Mouse (Mus musculus): ENCODE results near the gene Polr3gl.
A peak's percentile ranks its signal among the peaks of the same experiment; 100 is the strongest.

Gene Polr3gl

DNA sequence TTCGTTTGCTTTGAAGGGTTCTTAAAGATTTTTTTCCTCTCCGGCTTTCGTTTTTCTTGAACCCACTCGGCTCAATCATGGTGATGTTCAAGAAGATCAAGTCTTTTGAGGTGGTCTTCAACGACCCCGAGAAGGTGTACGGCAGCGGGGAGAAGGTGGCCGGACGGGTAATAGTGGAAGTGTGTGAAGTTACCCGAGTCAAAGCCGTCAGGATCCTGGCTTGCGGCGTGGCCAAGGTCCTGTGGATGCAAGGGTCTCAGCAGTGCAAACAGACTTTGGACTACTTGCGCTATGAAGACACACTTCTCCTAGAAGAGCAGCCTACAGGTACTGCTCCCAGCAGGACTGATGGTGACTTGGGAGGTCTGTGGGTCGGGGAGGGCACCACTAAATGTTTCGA lies 35.8 kb downstream of the Polr3gl start:
- peak; percentile 47 for DNase-seq (ENCODE audit: extremely low spot score, low spot score)

DNA sequence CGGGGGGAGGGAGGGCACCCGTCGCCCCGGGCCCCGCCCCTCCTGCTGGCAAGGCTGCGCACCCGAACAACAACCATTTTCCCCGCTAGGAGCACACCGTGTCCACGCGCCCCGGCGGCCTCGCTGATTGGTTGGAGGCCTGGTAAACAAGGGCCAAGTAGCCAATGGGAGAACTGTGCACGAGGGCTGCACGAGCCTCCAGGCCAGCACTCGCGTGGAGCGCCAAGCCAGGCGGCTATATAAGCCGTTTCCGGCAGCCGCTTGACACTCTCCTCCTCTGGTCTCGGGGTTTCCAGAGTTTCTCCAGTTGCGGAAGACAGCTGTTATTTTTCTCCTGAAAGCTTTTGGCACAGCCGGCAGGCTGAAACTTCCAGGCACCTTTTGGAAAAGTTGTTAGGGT lies 36.3 kb downstream of the Polr3gl start, which contains the start of gene Txnip:
TSS of gene Txnip (plus strand) at position 264 of the 400 bp plus-strand sequence.
- peak; percentile 100 for DNase-seq (ENCODE audit: extremely low spot score, low spot score)

DNA sequence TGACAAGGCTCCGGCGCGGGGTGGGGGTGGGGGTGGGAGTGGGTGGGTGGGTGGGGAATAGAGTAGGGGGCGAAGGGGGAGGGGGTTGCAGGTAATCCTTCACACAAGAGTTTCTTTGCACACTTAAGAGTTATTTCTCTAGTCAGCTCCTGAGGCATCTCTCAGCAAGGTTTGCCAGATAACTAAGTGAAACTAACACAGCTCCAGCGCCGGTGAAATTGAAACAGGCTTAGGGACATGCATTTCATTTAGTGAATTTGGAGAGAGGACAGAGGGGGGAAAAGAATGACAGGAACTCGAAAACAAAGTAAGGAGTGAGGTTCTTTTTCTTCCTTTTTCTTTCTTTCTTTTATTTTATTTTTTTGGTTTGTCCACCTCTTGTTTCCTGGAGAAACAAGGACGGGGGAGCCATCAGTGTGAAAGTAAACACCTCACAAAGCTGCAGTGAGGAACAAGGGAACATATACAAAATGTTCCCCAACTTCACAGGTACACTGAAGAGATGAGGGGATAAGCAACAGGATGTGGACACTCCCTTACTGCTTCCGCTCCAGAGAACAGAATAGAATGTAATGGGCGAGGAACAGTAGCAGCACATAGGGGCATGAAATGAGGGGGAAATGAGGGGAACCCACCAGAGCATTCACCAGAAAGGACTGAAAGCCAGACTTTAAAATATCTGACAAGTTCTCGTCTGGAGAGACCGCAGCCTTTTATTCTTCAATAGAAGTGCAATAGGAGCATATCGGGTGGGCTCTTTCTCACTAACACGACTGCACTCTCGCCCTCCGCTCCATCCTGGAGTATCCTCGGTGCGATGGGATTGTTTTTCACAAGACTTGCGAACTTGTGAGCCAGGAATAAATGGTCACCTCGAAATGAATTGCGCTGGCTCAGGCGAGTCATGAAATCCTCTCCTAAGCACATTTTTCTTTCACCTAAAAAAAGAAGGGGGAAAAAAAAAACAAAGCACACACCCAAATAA lies 37.0 kb downstream of the Polr3gl start:
- DNase-seq (ENCODE audit: extremely low spot score, low spot score), result peak; percentile 48

DNA sequence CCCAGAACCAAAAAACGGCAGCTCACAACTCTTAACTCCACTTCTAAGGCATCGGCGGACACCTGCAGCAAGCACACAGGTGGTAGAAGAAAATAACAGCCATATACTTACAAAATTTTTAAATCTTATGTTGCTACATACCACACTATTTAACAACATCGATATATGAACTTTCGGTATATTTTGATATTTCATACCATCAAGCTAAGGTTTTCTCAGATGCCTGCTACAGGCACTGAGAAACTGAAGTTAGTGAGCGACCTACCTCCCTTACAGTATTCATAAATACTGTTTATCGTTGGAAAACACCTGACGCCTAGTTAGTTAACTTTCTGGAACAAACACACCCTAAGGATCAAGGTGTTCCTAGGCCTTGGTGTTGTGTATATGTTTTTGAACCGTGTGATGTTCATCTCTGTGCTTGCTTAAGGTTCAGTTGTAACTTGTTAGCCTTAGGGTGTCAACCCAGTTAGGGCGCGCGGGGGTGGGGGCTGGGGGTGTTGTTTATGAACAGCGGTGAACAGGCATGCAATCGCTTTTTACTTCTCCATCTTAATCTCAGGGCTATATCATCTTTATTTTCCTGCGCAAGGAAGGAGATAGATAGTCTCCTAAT lies 37.9 kb downstream of the Polr3gl start:
- no peak for DNase-seq (ENCODE audit: extremely low spot score, low spot score)

DNA sequence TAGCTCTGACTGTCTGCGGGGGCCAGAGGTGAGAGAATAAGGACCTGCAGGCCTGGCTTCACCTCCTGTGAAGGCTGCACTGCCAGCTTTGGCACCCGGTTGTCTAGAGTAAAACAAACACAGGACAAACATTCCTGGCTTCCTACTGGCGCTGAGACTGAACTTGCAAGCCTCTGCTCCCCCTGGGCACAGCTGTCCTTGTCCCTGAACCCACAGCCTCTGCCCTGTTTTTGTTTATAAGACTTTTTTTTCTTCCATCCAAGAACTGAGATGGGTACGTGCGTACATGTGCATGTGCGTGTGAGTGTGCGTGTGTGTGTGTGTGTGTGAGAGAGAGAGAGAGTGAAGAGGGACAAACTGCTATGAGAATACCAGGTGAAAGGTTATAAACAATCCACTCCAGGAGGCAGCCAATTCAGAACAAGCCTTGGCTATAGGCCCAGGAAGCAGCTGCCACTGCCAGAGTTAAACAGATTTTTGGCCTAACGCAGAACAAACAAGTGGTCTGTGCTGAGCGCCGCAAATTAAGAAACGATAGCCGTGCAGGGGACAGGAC lies 38.9 kb downstream of the Polr3gl start:
- DNase-seq (ENCODE audit: extremely low spot score, low spot score), result no peak

DNA sequence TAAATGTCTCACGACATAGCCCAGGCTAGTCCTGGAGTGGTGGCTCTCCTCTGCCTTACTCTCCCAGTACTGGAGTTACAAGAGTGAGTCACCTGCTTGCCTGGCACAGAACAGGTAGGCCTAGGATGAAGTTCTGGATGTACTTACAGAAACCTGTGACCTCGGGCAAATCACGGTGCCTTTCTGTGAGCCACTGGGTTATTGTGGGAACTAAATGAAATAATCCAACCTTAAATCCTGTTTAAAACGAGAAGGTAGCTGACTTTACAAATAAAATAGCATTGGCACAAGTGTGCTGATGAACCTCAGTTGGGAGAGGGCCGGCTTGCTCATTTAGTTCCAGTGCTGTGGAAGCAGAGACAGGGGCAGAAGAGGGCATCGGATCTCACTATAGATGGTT lies 39.7 kb downstream of the Polr3gl start:
- no peak for DNase-seq (ENCODE audit: extremely low spot score, low spot score)

DNA sequence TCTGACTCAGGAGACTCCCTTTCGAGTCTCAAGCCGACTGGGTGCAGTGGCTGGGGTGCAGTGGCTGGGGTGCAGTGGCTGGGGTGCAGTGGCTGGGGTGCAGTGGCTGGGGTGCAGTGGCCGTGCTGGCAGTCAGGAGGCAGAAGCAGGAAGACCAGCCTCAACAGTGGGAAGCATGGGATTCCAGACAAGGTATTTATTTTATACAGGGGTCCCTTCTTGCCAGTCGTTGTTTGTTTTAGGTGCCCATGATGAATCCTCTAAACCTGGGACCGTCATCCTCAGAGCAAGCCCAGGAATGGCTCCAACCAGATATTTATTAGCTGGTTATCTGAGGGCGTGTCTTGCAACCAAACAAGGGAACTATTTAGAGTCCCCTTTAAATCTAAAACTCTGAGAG lies 40.4 kb downstream of the Polr3gl start:
- DNase-seq (ENCODE audit: extremely low spot score, low spot score), result no peak

DNA sequence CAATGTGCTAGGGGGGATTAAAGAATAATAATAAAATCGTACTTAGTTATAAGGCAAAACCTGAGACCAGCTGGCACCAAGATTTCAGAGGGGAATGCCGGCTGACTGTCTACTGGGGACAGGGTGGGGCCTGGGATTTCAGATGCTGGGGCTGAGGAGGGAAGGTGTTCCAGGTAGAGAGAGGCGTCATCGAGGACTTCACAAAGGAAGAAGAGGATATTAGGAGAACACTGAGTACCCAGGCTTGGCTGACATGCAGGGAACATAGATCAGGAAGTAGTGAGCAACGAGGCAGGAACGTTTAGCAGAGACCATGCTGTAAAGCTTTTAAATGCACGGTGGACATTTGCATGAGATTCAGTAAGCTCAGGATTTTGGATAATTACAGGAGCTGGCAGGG lies 42.1 kb downstream of the Polr3gl start:
- DNase-seq (ENCODE audit: extremely low spot score, low spot score), result no peak

DNA sequence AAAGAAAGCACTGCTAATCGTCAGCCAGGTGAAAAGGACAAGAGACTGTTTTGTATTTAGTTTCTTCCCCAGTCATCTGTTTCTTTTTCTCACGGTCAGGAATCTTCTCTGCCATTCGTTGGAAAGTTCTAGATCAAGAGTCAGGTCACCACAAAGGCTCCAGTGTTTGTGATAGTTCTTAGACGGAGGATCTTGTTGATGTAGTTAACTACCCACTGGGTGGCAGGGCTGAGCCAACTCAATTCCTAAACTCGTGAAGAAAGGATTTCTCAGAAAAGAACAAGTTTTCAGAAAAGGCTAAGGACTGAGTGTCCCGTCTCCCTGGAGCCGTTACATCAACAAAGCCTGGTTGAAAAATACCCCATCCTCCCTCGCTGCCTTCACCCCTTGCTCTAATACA lies 42.8 kb downstream of the Polr3gl start:
- DNase-seq (ENCODE audit: extremely low spot score, low spot score), result no peak

DNA sequence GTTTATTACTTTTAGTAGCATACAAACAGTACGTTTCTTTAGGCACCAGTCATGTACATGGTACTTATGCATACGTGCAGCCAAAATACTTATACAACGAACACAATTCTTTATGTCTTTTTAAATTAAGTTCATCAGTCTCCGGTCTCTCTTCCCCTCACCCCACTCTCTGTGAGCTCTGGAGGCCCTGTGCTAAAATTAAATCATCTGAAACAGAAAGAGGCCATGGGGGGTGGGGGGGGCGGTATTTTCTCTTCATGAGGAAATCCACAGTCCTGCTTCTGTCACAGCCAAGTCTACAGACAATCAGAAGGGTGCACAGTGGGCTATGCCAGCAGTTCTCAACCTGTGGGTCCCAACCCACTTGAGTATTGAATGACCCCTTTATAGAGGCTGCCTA lies 44.6 kb downstream of the Polr3gl start:
- DNase-seq (ENCODE audit: extremely low spot score, low spot score), result no peak

DNA sequence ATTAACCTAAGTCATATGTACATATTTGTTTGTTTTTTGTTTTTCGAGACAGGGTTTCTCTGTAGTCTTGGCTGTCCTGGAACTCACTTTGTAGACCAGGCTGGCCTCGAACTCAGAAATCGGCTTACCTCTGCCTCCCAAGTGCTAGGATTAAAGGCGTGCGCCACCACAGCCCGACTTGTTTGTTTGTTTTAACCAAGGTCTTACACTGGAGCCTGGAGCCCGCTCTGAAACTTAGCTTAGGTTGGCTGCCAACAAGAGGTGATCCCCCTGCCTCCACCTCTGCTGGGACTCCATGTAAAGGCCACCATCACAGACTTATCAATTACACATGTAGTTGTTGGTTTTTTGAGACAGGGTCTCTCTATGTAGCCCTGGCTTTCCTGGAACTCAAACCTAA lies 45.2 kb downstream of the Polr3gl start:
- DNase-seq (ENCODE audit: extremely low spot score, low spot score), result no peak

DNA sequence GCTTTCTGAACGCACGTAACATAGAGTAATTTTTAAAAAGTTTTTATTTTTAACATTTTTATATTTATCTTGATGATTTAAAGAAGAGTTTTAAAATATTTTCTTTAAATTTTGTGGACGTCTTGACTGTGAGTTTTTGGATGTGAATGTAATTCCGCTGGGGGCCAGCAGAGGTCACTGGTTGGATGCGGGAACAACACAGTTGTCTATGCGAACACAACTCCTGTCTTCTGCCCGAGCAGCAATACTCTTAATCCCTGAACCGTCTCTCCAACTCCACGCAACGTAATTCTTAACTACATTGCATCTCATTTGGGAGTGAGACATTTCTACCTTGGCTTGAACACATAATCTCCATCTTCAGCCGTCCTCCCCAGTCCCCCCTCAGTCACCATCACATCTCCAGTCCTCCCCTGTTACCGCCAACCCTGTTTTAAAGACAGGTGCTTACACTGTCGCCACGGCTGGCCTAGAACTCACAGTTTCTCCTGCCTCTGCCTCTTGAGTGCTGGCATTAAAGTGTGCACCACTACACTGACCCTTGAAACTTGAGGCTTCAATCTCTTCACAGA lies 46.5 kb downstream of the Polr3gl start:
- peak; percentile 82 for DNase-seq (ENCODE audit: extremely low spot score, low spot score)

DNA sequence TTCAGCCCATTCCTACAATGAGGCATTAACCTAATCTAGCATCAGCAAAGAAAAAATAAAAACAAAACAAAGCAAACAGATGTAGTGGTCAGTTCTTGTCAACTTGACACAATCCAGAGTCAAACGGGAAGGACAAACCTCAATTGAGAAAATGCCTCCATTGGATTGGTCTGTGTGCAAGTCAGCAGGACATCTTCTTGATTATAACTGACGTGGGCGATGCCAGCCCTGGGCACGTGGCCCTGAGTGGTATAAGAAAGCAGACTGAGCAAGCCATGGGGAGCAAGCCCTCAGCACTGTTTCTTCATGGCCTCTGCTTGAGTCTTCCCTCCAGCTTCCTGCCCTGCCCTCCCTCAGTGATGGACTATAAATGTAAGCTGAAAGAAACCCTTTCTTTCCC lies 47.1 kb downstream of the Polr3gl start:
- no peak for DNase-seq (ENCODE audit: extremely low spot score, low spot score)

DNA sequence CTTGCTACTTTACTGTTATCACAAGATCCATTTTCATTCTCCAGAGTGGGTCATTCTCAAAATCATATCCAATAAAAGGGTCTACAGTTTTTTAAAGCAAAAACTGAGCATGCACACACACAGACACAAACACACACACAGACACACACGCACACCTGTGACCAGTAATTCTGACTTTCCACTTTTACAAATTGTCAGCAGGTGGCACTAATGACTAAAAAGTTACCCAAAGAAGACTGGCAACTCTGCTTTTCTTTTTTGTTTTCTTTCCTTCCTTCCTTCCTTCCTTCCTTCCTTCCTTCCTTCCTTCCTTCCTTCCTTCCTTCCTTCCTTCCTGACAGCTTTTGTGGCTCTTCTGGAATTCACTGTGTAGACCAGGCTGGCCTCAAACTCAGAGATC lies 48.4 kb downstream of the Polr3gl start:
- no peak for DNase-seq (ENCODE audit: extremely low spot score, low spot score)

DNA sequence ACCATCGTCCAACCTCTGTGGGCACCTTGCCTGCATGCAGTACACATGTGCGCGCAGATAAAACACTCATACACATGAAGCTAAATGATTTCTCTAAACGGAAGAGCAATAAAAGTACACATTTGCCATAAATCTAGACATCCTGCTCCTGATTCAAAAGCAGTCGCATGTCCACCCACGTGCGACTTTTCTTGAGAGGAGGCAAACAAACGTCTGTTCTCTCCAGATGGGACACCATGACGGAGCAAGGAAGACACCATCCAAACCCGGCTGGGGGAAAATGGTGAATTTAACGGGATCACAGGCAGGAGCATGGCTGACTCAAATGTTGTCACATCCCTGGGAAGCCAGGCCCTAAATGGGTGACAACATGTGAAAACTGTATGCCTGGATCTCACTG lies 50.6 kb downstream of the Polr3gl start:
- no peak for DNase-seq (ENCODE audit: extremely low spot score, low spot score)

DNA sequence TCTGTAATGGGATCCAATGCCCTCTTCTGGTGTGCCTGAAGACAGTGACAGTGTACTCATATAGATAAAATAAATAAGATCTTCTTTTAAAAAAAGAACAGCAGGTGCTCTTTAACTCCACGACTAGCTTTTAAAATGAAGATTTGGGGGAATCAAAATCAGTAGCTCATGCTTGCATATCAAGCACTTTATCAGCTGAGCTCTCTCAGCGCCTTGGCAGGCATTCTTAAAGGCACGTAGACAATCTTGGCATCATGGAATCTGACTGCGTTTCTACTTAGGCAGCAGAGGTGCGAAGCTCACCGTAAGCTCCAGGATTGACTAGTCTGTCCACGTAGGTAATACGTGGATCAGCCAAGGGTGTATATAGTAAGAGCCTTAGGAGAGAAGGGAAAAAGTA lies 51.4 kb downstream of the Polr3gl start:
- DNase-seq (ENCODE audit: extremely low spot score, low spot score), result no peak

DNA sequence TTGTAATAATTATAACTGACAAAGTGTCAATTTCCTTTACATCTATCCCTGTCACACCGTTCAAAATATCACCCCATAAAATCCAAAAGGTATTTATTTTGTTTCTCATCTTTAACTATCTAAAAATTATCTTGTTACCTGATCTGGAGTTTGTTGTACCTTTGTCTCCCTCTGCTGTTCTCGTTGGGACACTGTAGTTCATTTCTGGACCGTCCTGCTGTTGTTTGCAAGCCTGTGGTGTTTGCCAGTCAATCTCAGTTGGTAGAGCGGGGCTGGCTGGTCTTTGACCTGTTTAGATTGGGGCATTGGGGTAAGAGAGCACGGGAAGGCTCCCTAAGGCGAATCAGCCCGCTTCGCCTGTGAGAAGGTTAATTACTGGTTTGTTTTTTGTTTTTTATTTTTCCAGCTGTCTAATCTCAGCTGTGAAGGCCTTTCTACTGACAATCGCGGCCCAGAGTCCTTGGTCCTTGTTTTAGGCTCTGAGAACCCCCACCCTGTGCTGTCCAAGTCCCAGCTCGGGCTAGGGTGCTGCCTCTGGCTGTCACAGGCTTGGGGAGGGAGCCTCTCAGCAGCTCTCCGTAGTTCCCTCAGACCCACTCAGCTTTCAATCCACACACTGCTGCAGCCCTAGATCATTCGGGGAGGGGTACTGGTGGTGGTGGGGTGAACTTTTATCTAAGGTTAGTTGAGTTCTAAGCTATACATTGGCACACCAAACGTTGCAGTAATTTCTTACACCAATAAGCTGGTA lies 52.5 kb downstream of the Polr3gl start:
- no peak for DNase-seq (ENCODE audit: extremely low spot score, low spot score)

DNA sequence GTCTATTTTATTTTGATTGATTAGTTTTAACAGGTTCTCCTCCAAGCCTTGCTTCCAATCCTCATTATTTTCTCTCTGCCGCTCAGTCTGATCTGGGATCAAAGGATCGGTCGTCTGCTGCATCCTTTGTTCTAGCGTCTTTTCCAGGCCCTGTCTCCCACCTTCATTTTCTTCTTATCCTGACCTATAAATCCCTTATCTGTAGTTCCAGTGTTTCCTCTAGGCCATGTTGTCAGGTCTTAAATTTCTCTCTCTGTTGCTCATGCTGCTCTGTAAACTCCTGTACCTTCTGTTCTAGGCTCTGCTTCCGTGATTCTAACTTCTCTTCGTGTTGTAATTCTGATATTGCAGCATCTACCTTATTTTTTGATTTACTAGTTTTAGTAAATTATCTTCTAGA lies 53.2 kb downstream of the Polr3gl start:
- no peak for DNase-seq (ENCODE audit: extremely low spot score, low spot score)

DNA sequence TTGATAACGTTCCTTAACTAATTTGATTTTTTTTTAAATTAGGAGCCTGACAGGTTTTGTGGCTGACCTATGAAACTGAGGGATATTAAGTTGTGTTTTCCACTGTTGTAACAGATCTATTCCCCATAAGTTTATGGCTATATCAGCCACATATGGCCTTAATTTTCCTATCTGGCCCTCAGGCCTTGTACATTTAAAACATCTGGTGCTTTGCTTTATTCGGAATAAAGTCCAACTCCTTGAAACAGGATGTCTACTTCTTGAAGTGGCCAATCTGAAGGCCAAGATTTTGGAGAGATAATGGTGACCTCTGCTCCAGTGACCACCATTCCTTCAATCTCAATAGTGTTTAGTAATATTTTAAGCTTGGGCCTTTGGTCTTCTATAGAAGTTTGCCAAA lies 54.7 kb downstream of the Polr3gl start:
- no peak for DNase-seq (ENCODE audit: extremely low spot score, low spot score)

DNA sequence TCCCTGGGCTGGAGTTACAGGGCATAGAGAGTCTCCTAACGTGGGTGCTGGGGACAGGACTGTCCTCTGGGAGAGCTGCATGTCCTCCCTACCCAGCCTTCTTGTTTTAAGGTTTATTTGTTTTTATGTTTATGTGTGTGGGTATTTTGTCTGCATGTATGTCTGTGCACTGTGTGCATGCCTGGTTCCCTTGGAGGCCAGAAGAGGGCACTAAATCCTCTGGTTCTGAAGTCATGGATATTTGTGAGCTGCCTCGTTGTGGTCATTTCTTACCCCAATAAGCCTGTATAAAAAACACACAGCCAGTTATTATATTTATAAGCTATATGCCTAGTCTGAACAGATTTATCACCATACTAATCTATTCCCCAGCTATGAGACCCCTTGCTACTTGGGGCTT lies 59.7 kb downstream of the Polr3gl start:
- DNase-seq (ENCODE audit: extremely low spot score, low spot score), result no peak

DNA sequence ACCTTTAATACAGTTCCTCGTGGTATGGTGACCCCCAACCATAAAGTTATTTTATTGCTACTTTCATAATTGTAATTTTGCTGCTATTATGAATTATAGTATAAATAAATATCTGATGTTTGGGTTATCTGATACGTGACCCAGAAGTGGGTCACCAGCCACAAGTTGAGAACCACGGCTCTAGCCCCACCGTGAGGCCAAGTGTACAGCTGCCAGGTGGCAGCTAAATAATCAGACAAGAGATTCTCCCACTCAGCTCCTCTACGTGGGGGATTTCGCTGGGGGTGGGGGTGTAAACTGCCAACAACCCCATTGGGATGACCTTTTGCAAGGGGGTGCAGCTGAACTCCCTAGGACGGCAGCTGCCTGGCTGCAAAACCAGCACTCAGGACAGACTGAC lies 61.9 kb downstream of the Polr3gl start:
- no peak for DNase-seq (ENCODE audit: extremely low spot score, low spot score)
